Mouse (Mus musculus) cortical plate, adult 2 months (tissue): ENCODE data around the gene Tigd4.

Source experiments
- CTCF ChIP-seq: fragments of 200-500 bp; IDR thresholded peaks from 2 replicates; pipeline ENCODE4 v1.5.1; 2011; ENCODE audit warnings: mild to moderate bottlenecking, control low read depth, low read length; ENCODE audit not compliant: insufficient read depth; ENCODE audit errors: extremely low read depth
- POLR2A ChIP-seq: fragments of 200-500 bp; IDR thresholded peaks from 2 replicates; pipeline ENCODE4 v1.6.1; 2011; ENCODE audit warnings: mild to moderate bottlenecking, low read length, control low read depth; ENCODE audit not compliant: insufficient read depth; ENCODE audit errors: extremely low read depth

- TF ChIP-seq CTCF, result no peak
- TF ChIP-seq POLR2A, result no peak
Measured at GRCm38 (mm10) chr3:84570501-84570900, 22.9 kb upstream of the Tigd4 start.
